Mouse (Mus musculus) myocyte (in vitro differentiated cells): Measurements from ENCODE around the gene Tmprss3.

Source experiments
- CEBPB ChIP-seq: IDR thresholded peaks from 2 replicates; pipeline ENCODE4 v1.6.1; 2011; ENCODE audit warnings: mild to moderate bottlenecking, moderate library complexity; ENCODE audit not compliant: poor library complexity, insufficient read depth, severe bottlenecking
- MAX ChIP-seq: IDR thresholded peaks from one replicate; pipeline ENCODE4 v1.6.1; 2011; ENCODE audit warnings: low read depth, mild to moderate bottlenecking, control low read depth
- POLR2A ChIP-seq: IDR thresholded peaks from one replicate; pipeline ENCODE4 v1.6.1; 2011; ENCODE audit warnings: low read depth, mild to moderate bottlenecking, control low read depth, moderate library complexity; ENCODE audit not compliant: insufficient read length
- USF1 ChIP-seq: IDR thresholded peaks from one replicate; pipeline ENCODE4 v1.6.1; 2011; ENCODE audit warnings: low read depth, mild to moderate bottlenecking, control low read depth, moderate library complexity

DNA sequence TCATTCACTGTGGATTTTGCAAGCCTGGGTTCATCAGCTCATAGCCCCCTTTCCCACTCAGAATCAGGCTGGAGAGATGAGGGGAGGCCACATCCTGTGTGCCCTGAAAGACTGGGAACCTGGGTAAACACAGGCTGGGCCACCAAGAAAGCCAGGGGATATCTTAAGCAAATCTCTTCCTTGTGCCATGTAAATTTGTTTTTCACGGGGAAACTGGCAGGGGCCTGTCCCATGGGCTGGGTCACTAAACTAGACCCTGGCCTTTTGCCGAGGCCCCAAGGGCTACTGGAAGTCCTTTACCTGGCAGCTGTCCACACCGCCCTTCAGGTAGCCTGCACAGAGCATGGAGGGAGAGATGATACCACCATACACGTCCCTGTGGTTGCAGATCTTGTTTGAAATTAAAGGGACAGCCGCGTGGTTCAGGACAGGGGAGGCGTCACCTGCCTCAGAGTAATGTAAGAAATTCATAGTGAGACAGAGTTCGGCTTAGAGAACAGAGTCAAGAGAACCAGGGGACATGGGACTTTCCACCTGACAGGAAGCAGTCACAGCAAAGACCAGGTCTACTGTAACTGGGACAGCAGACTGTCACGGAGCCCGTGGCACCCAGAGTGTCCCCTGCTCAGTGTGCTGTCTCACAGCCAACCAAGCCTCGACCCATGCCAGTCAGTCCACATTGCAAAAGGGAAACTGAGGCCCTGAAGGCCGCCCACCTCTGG lies 14.3 kb downstream of the Tmprss3 start:
- TF ChIP-seq POLR2A (no peak), CEBPB (no peak), USF1 (no peak), MAX (no peak)
